Comparison of ENCODE assay signal across 27 mouse cellular contexts in genomic region chr12:77657878-77658277, GRCm38 (mm10).
A peak's percentile ranks its signal among the peaks of the same experiment; 100 is the strongest.
DNase-seq lines count a peak whose midpoint lies in the region; ATAC-seq lines count a peak whose summit lies in the region.
"Had no signal": no experiment of that assay in that cellular context is flagged by ENCODE, and none has a peak within 500 bp of the region (broad histone marks: within the 10 kb centered on the region; RNA-seq: fewer than 3 reads in every experiment).

No protein-coding gene starts in this region.

- peaks cover 19% of the 10 kb centered on the region for H3K27me3 ChIP-seq in hindbrain, embryonic 10.5 days (ENCODE audit: insufficient read depth, poor library complexity, severe bottlenecking)
- no peaks in the 10 kb centered on the region for H3K27me3 ChIP-seq in hindbrain, embryonic 11.5 days (ENCODE audit: control insufficient read depth, insufficient read depth, low read length)
- H3K27me3 ChIP-seq in midbrain, embryonic 12.5 days: peaks cover 13% of the 10 kb centered on the region; the same call in 1 of the 2 replicates
- H3K27me3 ChIP-seq in midbrain, embryonic 15.5 days (replicated peaks): no peaks in the 10 kb centered on the region; the same call in 1 of the 2 replicates
- H3K27me3 ChIP-seq: CH12.LX; embryonic facial prominence, embryonic 13.5 days; forebrain, embryonic 15.5 days; heart, embryonic 15.5 days; hindbrain, embryonic 12.5 days; hindbrain, embryonic 15.5 days; Patski had no signal

- no peak overlapping the region for H3K4me3 ChIP-seq in hindbrain, embryonic 10.5 days
- H3K4me3 ChIP-seq in hindbrain, embryonic 11.5 days (ENCODE audit: low read depth, low read length): no peak overlapping the region
- no peak overlapping the region for H3K4me3 ChIP-seq in midbrain, embryonic 12.5 days
- H3K4me3 ChIP-seq in midbrain, embryonic 15.5 days: no peak overlapping the region
- H3K4me3 ChIP-seq: embryonic facial prominence, embryonic 13.5 days; erythroblast, embryonic 14.5 days; forebrain, embryonic 12.5 days; forebrain, embryonic 15.5 days; heart, embryonic 12.5 days; heart, embryonic 15.5 days; hindbrain, embryonic 12.5 days; hindbrain, embryonic 15.5 days had no signal

- H3K9me3 ChIP-seq in hindbrain, embryonic 10.5 days: no peaks in the 10 kb centered on the region
- no peaks in the 10 kb centered on the region for H3K9me3 ChIP-seq in hindbrain, embryonic 11.5 days (ENCODE audit: control insufficient read depth, low read length)
- no peaks in the 10 kb centered on the region for H3K9me3 ChIP-seq in midbrain, embryonic 12.5 days
- H3K9me3 ChIP-seq in midbrain, embryonic 15.5 days: no peaks in the 10 kb centered on the region
- H3K9me3 ChIP-seq: embryonic facial prominence, embryonic 13.5 days; forebrain, embryonic 12.5 days; forebrain, embryonic 15.5 days; G1E; heart, embryonic 12.5 days; heart, embryonic 15.5 days; hindbrain, embryonic 12.5 days; hindbrain, embryonic 15.5 days had no signal

- ATAC-seq in hindbrain, embryonic 11.5 days (ENCODE audit: low FRiP score): no peak
- peak; percentile 62; the same call in 1 of the 2 replicates for ATAC-seq in midbrain, embryonic 12.5 days (ENCODE audit: low FRiP score, low read depth)
- ATAC-seq in midbrain, embryonic 15.5 days (replicated peaks): no peak
- ATAC-seq: forebrain, embryonic 15.5 days; Patski had no signal

- DNase-seq in hindbrain, embryonic 10.5 days (ENCODE audit: low spot score): peak; percentile 51
- DNase-seq in hindbrain, embryonic 11.5 days (ENCODE audit: low spot score): no peak
- DNase-seq in embryo, embryonic 9.5 days (ENCODE audit: extremely low spot score): peak; percentile 44
- no peak for DNase-seq in kidney, adult 9 months
- DNase-seq: adrenal gland, postnatal 10 days; adrenal gland, postnatal 36 days; B cell, adult 2 months; cerebellum, adult 18-20 months; cerebellum, adult 9-10 months; cerebellum, postnatal 14 days; gastrocnemius, postnatal 25 days; heart, adult 18-20 months; heart, postnatal 10 days; heart, postnatal 36 days had no signal

- H3K4me1 ChIP-seq in hindbrain, embryonic 10.5 days (replicated peaks): peaks cover 25% of the 10 kb centered on the region
- no peaks in the 10 kb centered on the region for H3K4me1 ChIP-seq in hindbrain, embryonic 11.5 days (replicated peaks; ENCODE audit: control insufficient read depth, insufficient read depth, low read length)
- H3K4me1 ChIP-seq in midbrain, embryonic 12.5 days: peaks cover 17% of the 10 kb centered on the region
- peaks cover 16% of the 10 kb centered on the region for H3K4me1 ChIP-seq in midbrain, embryonic 15.5 days

- H3K27ac ChIP-seq in hindbrain, embryonic 10.5 days: no peak overlapping the region; the same call in 1 of the 2 replicates
- no peak overlapping the region for H3K27ac ChIP-seq in hindbrain, embryonic 11.5 days (ENCODE audit: low read depth, low read length)
- H3K27ac ChIP-seq in midbrain, embryonic 12.5 days (replicated peaks): 0 out of 2 replicates have a peak overlapping the region, but pooled peaks have one; percentile 15
- H3K27ac ChIP-seq in midbrain, embryonic 15.5 days: no peak overlapping the region
- H3K27ac ChIP-seq: embryonic facial prominence, embryonic 13.5 days; forebrain, embryonic 12.5 days; forebrain, embryonic 15.5 days; heart, embryonic 15.5 days; hindbrain, embryonic 12.5 days; hindbrain, embryonic 15.5 days had no signal

- H3K36me3 ChIP-seq in hindbrain, embryonic 10.5 days: no peaks in the 10 kb centered on the region
- H3K36me3 ChIP-seq in hindbrain, embryonic 11.5 days (ENCODE audit: control insufficient read depth, insufficient read depth, low read length): no peaks in the 10 kb centered on the region
- H3K36me3 ChIP-seq in midbrain, embryonic 12.5 days: no peaks in the 10 kb centered on the region
- no peaks in the 10 kb centered on the region for H3K36me3 ChIP-seq in midbrain, embryonic 15.5 days (replicated peaks)
- H3K36me3 ChIP-seq: embryonic facial prominence, embryonic 13.5 days; forebrain, embryonic 12.5 days; forebrain, embryonic 15.5 days; G1E; heart, embryonic 12.5 days; heart, embryonic 15.5 days; hindbrain, embryonic 12.5 days; hindbrain, embryonic 15.5 days had no signal

- H3K4me2 ChIP-seq in hindbrain, embryonic 11.5 days (replicated peaks; ENCODE audit: low read depth, low read length): no peak overlapping the region
- no peak overlapping the region for H3K4me2 ChIP-seq in midbrain, embryonic 12.5 days (replicated peaks)
- H3K4me2 ChIP-seq in midbrain, embryonic 15.5 days: no peak overlapping the region
- H3K4me2 ChIP-seq: embryonic facial prominence, embryonic 13.5 days; forebrain, embryonic 12.5 days; forebrain, embryonic 15.5 days; heart, embryonic 12.5 days; heart, embryonic 15.5 days; hindbrain, embryonic 12.5 days; hindbrain, embryonic 15.5 days had no signal

- H3K9ac ChIP-seq in hindbrain, embryonic 11.5 days (ENCODE audit: low read depth, low read length): no peak overlapping the region
- H3K9ac ChIP-seq in midbrain, embryonic 12.5 days (replicated peaks): no peak overlapping the region
- no peak overlapping the region for H3K9ac ChIP-seq in midbrain, embryonic 15.5 days
- H3K9ac ChIP-seq: embryonic facial prominence, embryonic 13.5 days; forebrain, embryonic 12.5 days; forebrain, embryonic 15.5 days; heart, embryonic 12.5 days; heart, embryonic 15.5 days; hindbrain, embryonic 12.5 days; hindbrain, embryonic 15.5 days had no signal

- 21% methylated on average over 3 of the region's 3 CpGs for WGBS in hindbrain, embryonic 10.5 days
- 25% methylated on average over 3 of the region's 3 CpGs for WGBS in hindbrain, embryonic 11.5 days
- WGBS in midbrain, embryonic 12.5 days: 15% methylated on average over 3 of the region's 3 CpGs
- WGBS in midbrain, embryonic 15.5 days: 18% methylated on average over 3 of the region's 3 CpGs

Comparison
In these comparisons a context has a peak if more than half of its experiments do, and no peak if none do; other contexts are left out.
1. DNase-seq: peak in hindbrain, embryonic 10.5 days (single experiment) and embryo, embryonic 9.5 days (single experiment); none in hindbrain, embryonic 11.5 days (single experiment) and kidney, adult 9 months (single experiment).